Mouse (Mus musculus): Measurements from ENCODE around the gene Zfand6. TPM values are rescaled to one million over a fixed set of nuclear protein-coding genes. Genes with fewer than 3 reads are reported as not detected.

Zfand6 gene
- polyA plus RNA-seq, 1 experiment from 2014 or later = 187 TPM

- H3K27me3 ChIP-seq = no peaks in the 10 kb centered on the region
- ChIA-PET POLR2A (interaction anchor here (0.6 kb wide), 1 partner anchor 75 kb away, joined by 5 read pairs; no protein-coding TSS in a partner anchor), CTCF (interaction anchor here (0.7 to 2.8 kb wide), 15 partner anchors 9 to 200 kb away, joined by 3 to 15 read pairs (median 4); no protein-coding TSS in a partner anchor)
- in situ Hi-C loops (cut with MboI; ENCODE audit: low pct_unique_long_range_greater_than_20kb) = loop anchor here (5.0 to 10.0 kb wide), 4 partner anchors 47 to 183 kb away; no protein-coding TSS in a partner anchor
- peak; percentile 60 for TF ChIP-seq CTCF (IDR thresholded peaks at IDR 0.05)
- ATAC-seq = peak; percentile 74
- DNase-seq (ENCODE audit: low read depth, low spot score) = peak; percentile 65
These were observed 95.5 kb downstream of the Zfand6 start for GRCm38 (mm10) chr7:84594087-84594916.

GRCm38 (mm10) chr7:84591347-84591746, 98.4 kb downstream of the Zfand6 start:
- no peak for DNase-seq (ENCODE audit: low read depth, low spot score)
- ChIA-PET POLR2A (interaction anchor here (1.4 kb wide), 1 partner anchor 25 kb away, joined by 3 read pairs; no protein-coding TSS in a partner anchor), CTCF (interaction anchor here (2.4 kb wide), 1 partner anchor 12 kb away, joined by 8 read pairs; no protein-coding TSS in a partner anchor)
- no peaks in the 10 kb centered on the region for H3K27me3 ChIP-seq
- in situ Hi-C loops (cut with MboI; ENCODE audit: low pct_unique_long_range_greater_than_20kb) = loop anchor here (5.0 to 10.0 kb wide), 4 partner anchors 44 to 186 kb away; no protein-coding TSS in a partner anchor
- no peak for TF ChIP-seq CTCF (IDR thresholded peaks at IDR 0.05)
- no peak for ATAC-seq

- ATAC-seq (no peak), DNase-seq (ENCODE audit: low read depth, low spot score) (no peak)
- H3K27me3 ChIP-seq = no peaks in the 10 kb centered on the region
- POLR2A ChIA-PET = no interaction called here
- no peak for TF ChIP-seq CTCF (IDR thresholded peaks at IDR 0.05)
- CTCF ChIA-PET = interaction anchor here (2.4 kb wide), 1 partner anchor 12 kb away, joined by 8 read pairs; no protein-coding TSS in a partner anchor
- in situ Hi-C loops (cut with MboI; ENCODE audit: low pct_unique_long_range_greater_than_20kb) = loop anchor here (5.0 to 10.0 kb wide), 4 partner anchors 43 to 187 kb away; no protein-coding TSS in a partner anchor
These were observed 99.1 kb downstream of the Zfand6 start for GRCm38 (mm10) chr7:84590622-84591021.

- ATAC-seq = no peak
- no peak for TF ChIP-seq CTCF (IDR thresholded peaks at IDR 0.05)
These were observed 102.5 kb downstream of the Zfand6 start for GRCm38 (mm10) chr7:84587101-84587783.

GRCm38 (mm10) chr7:84586360-84587100, 103.2 kb downstream of the Zfand6 start:
- in situ Hi-C loops (cut with MboI; ENCODE audit: low pct_unique_long_range_greater_than_20kb) = no loop called here
- ChIA-PET CTCF (interaction anchor here (0.7 kb wide), 1 partner anchor 20 kb away, joined by 3 read pairs; no protein-coding TSS in a partner anchor), POLR2A (no interaction called here)
- H3K27me3 ChIP-seq = no peaks in the 10 kb centered on the region
- no peak for TF ChIP-seq CTCF (IDR thresholded peaks at IDR 0.05)
- ATAC-seq = no peak
- DNase-seq (ENCODE audit: low read depth, low spot score) = no peak

More at GRCm38 (mm10) chr7:84587101-84587783, 102.5 kb downstream of the Zfand6 start:
- POLR2A ChIA-PET = no interaction called here
- no peaks in the 10 kb centered on the region for H3K27me3 ChIP-seq
- in situ Hi-C loops (cut with MboI; ENCODE audit: low pct_unique_long_range_greater_than_20kb) = no loop called here
- no peak for DNase-seq (ENCODE audit: low read depth, low spot score)
- CTCF ChIA-PET = no interaction called here

- ChIA-PET CTCF (interaction anchor here (1.2 kb wide), 1 partner anchor 10 kb away, joined by 3 read pairs; no protein-coding TSS in a partner anchor), POLR2A (interaction anchor here (1.3 kb wide), 1 partner anchor 9 kb away, joined by 4 read pairs; no protein-coding TSS in a partner anchor)
- H3K27me3 ChIP-seq = no peaks in the 10 kb centered on the region
- DNase-seq (ENCODE audit: low read depth, low spot score) (no peak), ATAC-seq (no peak)
- TF ChIP-seq CTCF (IDR thresholded peaks at IDR 0.05) = no peak
- in situ Hi-C loops (cut with MboI; ENCODE audit: low pct_unique_long_range_greater_than_20kb) = no loop called here
These were observed 104.7 kb downstream of the Zfand6 start for GRCm38 (mm10) chr7:84585086-84585485.

- no peak for TF ChIP-seq CTCF (IDR thresholded peaks at IDR 0.05)
- ATAC-seq (no peak), DNase-seq (ENCODE audit: low read depth, low spot score) (no peak)
- H3K27me3 ChIP-seq = no peaks in the 10 kb centered on the region
- in situ Hi-C loops (cut with MboI; ENCODE audit: low pct_unique_long_range_greater_than_20kb) = no loop called here
- CTCF ChIA-PET = interaction anchor here (1.0 to 2.9 kb wide), 2 partner anchors 11 to 18 kb away, joined by 3 to 8 read pairs; no protein-coding TSS in a partner anchor
- POLR2A ChIA-PET = interaction anchor here (0.7 kb wide), 1 partner anchor 194 kb away, joined by 3 read pairs; no protein-coding TSS in a partner anchor
These were observed 110.0 kb downstream of the Zfand6 start for GRCm38 (mm10) chr7:84579769-84580168.

- ATAC-seq = no peak
- in situ Hi-C loops (cut with MboI; ENCODE audit: low pct_unique_long_range_greater_than_20kb) = no loop called here
- TF ChIP-seq CTCF (IDR thresholded peaks at IDR 0.05) = no peak
- no peak for DNase-seq (ENCODE audit: low read depth, low spot score)
- ChIA-PET POLR2A (interaction anchor here (1.0 kb wide), 1 partner anchor 32 kb away, joined by 3 read pairs; no protein-coding TSS in a partner anchor), CTCF (interaction anchor here (0.7 to 2.9 kb wide), 2 partner anchors 12 to 43 kb away, joined by 3 to 8 read pairs; no protein-coding TSS in a partner anchor)
- no peaks in the 10 kb centered on the region for H3K27me3 ChIP-seq
These were observed 110.9 kb downstream of the Zfand6 start for GRCm38 (mm10) chr7:84578841-84579240.

GRCm38 (mm10) chr7:84577034-84577433, 112.7 kb downstream of the Zfand6 start:
- ChIA-PET CTCF (interaction anchor here (1.4 to 4.5 kb wide), 2 partner anchors 11 to 16 kb away, joined by 3 to 18 read pairs; no protein-coding TSS in a partner anchor), POLR2A (no interaction called here)
- peak; percentile 60 for ATAC-seq
- no peaks in the 10 kb centered on the region for H3K27me3 ChIP-seq
- TF ChIP-seq CTCF (IDR thresholded peaks at IDR 0.05) = no peak
- DNase-seq (ENCODE audit: low read depth, low spot score) = no peak
- in situ Hi-C loops (cut with MboI; ENCODE audit: low pct_unique_long_range_greater_than_20kb) = no loop called here
